Mouse (Mus musculus) limb, embryonic 14.5 days (tissue): Measurements from ENCODE around the gene Slc2a8. TPM values are rescaled to one million over a fixed set of nuclear protein-coding genes. Genes with fewer than 3 reads are reported as not detected.

Experiments used
- ATAC-seq: fragments of 200-750 bp; cut with Nextera tagmentation; 2 replicates; pipeline ENCODE4 v1.8.0; 2017; ENCODE audit warnings: low read depth, moderate number of reproducible peaks, moderate TSS enrichment; ENCODE audit not compliant: low FRiP score
- DNase-seq: peaks from one replicate; pipeline ENCODE4 v3.0.0-alpha.2; 2015; ENCODE audit warnings: low spot score
- H3K27ac ChIP-seq: fragments of 300-500 bp; sonication (generic); replicated peaks from 2 replicates; pipeline ENCODE4 v1.5.1; 2014; ENCODE audit warnings: low read depth, mild to moderate bottlenecking, low read length, moderate library complexity, mixed read lengths
- H3K27me3 ChIP-seq: fragments of 300-500 bp; sonication (generic); 2 replicates; pipeline ENCODE4 v1.6.1; 2014; ENCODE audit warnings: low read length, mixed read lengths; ENCODE audit not compliant: control insufficient read depth, insufficient read depth
- H3K36me3 ChIP-seq: fragments of 300-500 bp; sonication (generic); 2 replicates; pipeline ENCODE4 v1.6.1; 2014; ENCODE audit warnings: mild to moderate bottlenecking, low read length, moderate library complexity, mixed read lengths; ENCODE audit not compliant: control insufficient read depth, insufficient read depth
- H3K4me1 ChIP-seq: fragments of 300-500 bp; sonication (generic); 2 replicates; pipeline ENCODE4 v1.6.1; 2014; ENCODE audit warnings: antibody characterized with exemption, low read length, mixed read lengths; ENCODE audit not compliant: control insufficient read depth, insufficient read depth
- H3K4me2 ChIP-seq: fragments of 300-500 bp; sonication (generic); replicated peaks from 2 replicates; pipeline ENCODE4 v1.6.1; 2014; ENCODE audit warnings: low read depth, mild to moderate bottlenecking, low read length, moderate library complexity; ENCODE audit not compliant: severe bottlenecking
- H3K4me3 ChIP-seq: fragments of 300-500 bp; sonication (generic); replicated peaks from 2 replicates; pipeline ENCODE4 v1.5.1; 2014; ENCODE audit warnings: low read length
- H3K9ac ChIP-seq: fragments of 300-500 bp; sonication (generic); 2 replicates; pipeline ENCODE4 v1.6.1; 2014; ENCODE audit warnings: mild to moderate bottlenecking, low read depth, low read length, moderate library complexity; ENCODE audit not compliant: severe bottlenecking
- H3K9me3 ChIP-seq: fragments of 300-500 bp; sonication (generic); 2 replicates; pipeline ENCODE4 v1.6.1; 2016; ENCODE audit warnings: low read length; ENCODE audit not compliant: control insufficient read depth
- POLR2A ChIP-seq: fragments of 200-500 bp; IDR thresholded peaks from 2 replicates; pipeline ENCODE4 v1.8.0; 2012; ENCODE audit warnings: inconsistent platforms, mild to moderate bottlenecking, moderate library complexity, borderline replicate concordance; ENCODE audit not compliant: insufficient read depth, insufficient read length; ENCODE audit errors: extremely low read depth
- WGBS: fragments of 180-500 bp; shearing (Covaris S2); extraction: QIAGEN DNeasy Blood & Tissue Kit; methylation state at CpG from one replicate; pipeline ENCODE4 v1.1.7; 2014; 5-methylcytosine and 5-hydroxymethylcytosine counted together
- polyA plus RNA-seq, 2 experiments: library from polyadenylated mRNA; depleted of rRNA in 1 of 2; stranded (reverse) in 1 of 2; unstranded in 1 of 2; fragments of >200 nt; fragmentation: Nextera tagmentation in 1 of 2; extraction: Ambion mirVana in 1 of 2; gene quantifications; 2 replicates each; pipeline versions ENCODE4 v1.2.1 to v1.2.3; 2012 to 2014

Slc2a8 gene
- polyA plus RNA-seq, 2 experiments, result 16.8 to 26.0 TPM

DNA sequence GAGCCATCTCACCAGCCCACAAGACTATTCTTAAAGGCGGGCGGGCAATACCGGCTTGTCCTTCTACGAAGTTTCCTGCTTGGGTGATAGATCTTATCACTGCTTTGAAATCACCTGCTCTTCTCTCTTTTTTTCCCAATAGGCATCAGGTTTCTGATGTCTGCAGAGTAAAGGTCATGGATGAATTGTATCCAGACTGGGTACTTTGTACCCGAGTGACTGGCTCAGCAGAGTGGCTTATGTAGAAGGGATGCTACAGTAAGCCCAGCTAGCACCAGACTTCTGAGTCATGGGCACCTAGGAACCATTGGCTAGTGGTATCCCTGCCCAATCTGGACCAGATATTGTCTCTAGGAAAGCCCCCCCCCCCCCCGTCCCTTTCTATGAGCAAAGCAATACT is 1.7 kb upstream of the Slc2a8 start:
- no peak overlapping the region for H3K4me3 ChIP-seq
- H3K4me1 ChIP-seq, result peaks cover 9% of the 10 kb centered on the region
- H3K27me3 ChIP-seq, result no peaks in the 10 kb centered on the region
- peaks cover 2% of the 10 kb centered on the region; the same call in 1 of the 2 replicates for H3K36me3 ChIP-seq
- no peak overlapping the region for H3K4me2 ChIP-seq
- H3K27ac ChIP-seq, result no peak overlapping the region
- H3K9me3 ChIP-seq, result no peaks in the 10 kb centered on the region
- ATAC-seq (no peak), DNase-seq (no peak)
- no peak overlapping the region for H3K9ac ChIP-seq
- no peak for TF ChIP-seq POLR2A
- WGBS, result 57% methylated on average over 6 of the region's 6 CpGs

DNA sequence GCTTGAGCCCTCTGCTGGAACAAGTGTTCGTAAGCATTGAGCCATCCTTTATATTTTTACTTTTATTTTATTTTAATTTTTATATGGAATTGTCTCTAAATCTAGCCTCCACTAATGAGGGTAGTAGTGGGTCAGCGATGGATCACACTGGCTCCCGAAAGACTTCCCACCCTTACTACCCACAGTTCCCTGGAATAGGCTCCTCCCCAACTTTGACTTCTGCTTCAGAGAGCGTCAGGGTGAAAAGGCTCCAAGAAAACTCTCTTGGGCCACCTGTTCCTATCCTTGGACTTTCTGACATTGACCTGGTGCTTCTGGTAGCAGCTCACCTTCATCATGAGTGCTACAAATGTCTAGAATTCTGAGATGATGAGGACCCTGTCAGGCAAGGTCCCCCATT is 817 bp upstream of the Slc2a8 start:
- no peak for ATAC-seq

DNA sequence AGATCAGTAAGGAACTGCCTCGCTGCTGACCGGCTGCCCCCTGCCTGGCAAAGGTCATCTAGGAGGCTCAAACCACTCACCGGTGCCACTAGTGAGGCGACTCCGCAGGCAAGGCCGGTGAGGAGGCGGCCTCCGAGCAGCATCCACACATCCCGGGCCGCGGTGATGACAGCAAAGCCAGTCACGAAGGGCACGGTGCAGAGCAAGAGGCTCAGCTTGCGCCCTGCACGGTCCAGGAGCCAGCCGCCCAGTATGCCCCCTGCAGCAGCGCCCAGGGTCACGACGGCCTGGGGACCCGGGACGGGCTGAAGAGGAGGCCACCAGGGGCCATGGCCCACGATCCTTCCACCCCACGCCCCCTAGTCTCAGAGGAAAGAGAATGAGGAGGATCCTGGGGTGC is 602 bp downstream of the Slc2a8 start:
- DNase-seq, result no peak
- peak overlapping the region; percentile 97 for H3K4me2 ChIP-seq
- H3K36me3 ChIP-seq, result peaks cover 7% of the 10 kb centered on the region; the same call in 1 of the 2 replicates
- H3K4me1 ChIP-seq, result peaks cover 9% of the 10 kb centered on the region
- no peaks in the 10 kb centered on the region for H3K9me3 ChIP-seq
- H3K9ac ChIP-seq, result peak overlapping the region; percentile 76
- ATAC-seq, result 0 out of 2 replicates have a peak, but pooled peaks have one; percentile 0
- no peaks in the 10 kb centered on the region for H3K27me3 ChIP-seq
- WGBS, result under 1% methylated on average over 23 of the region's 23 CpGs
- TF ChIP-seq POLR2A, result no peak
- H3K4me3 ChIP-seq, result peak overlapping the region; percentile 68
- no peak overlapping the region for H3K27ac ChIP-seq

More for the DNA sequence above, 817 bp upstream of the Slc2a8 start:
- no peak for DNase-seq
- no peak overlapping the region for H3K27ac ChIP-seq
- H3K4me2 ChIP-seq, result peak overlapping the region; percentile 97
- no peak for TF ChIP-seq POLR2A
- H3K4me1 ChIP-seq, result peaks cover 9% of the 10 kb centered on the region
- H3K4me3 ChIP-seq, result peak overlapping the region; percentile 68
- 6% methylated on average over 4 of the region's 4 CpGs for WGBS
- H3K9ac ChIP-seq, result peak overlapping the region; percentile 40; the same call in 1 of the 2 replicates
- H3K9me3 ChIP-seq, result no peaks in the 10 kb centered on the region
- no peaks in the 10 kb centered on the region for H3K27me3 ChIP-seq
- peaks cover 2% of the 10 kb centered on the region; the same call in 1 of the 2 replicates for H3K36me3 ChIP-seq

GRCm38 (mm10) chr2:32979675-32980074 is 2.2 kb downstream of the Slc2a8 start:
- H3K9me3 ChIP-seq, result no peaks in the 10 kb centered on the region
- WGBS, result 77% methylated on average over 7 of the region's 7 CpGs
- H3K36me3 ChIP-seq, result peaks cover 15% of the 10 kb centered on the region
- H3K27ac ChIP-seq, result no peak overlapping the region
- no peak for TF ChIP-seq POLR2A
- no peaks in the 10 kb centered on the region for H3K27me3 ChIP-seq
- no peak overlapping the region for H3K9ac ChIP-seq
- no peak overlapping the region for H3K4me2 ChIP-seq
- DNase-seq, result no peak
- H3K4me3 ChIP-seq, result no peak overlapping the region
- peaks cover 9% of the 10 kb centered on the region for H3K4me1 ChIP-seq
- no peak for ATAC-seq

DNA sequence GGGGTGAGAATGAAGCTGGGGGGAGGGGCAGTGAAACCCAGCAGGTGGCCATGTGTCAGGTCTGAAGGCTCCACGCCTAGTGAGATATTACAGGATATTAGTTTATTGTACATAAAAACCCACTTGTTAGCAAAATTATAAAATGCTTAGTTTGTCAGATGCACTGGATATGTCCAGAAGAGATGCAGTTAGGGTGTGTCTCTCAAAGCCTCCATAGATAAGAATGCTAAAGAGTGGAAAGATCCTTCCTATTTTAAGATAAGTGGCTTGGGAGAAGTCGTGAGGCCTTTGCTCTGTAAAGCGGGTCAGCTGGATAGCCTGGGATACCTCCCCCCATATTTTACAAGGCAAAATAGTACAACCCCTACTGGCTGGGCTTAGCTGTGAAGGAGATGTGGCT is 3.2 kb downstream of the Slc2a8 start:
- no peak overlapping the region for H3K27ac ChIP-seq
- H3K4me3 ChIP-seq, result no peak overlapping the region
- no peak for TF ChIP-seq POLR2A
- no peaks in the 10 kb centered on the region for H3K27me3 ChIP-seq
- no peaks in the 10 kb centered on the region for H3K9me3 ChIP-seq
- peaks cover 9% of the 10 kb centered on the region for H3K4me1 ChIP-seq
- ATAC-seq, result no peak
- H3K36me3 ChIP-seq, result peaks cover 22% of the 10 kb centered on the region
- no peak overlapping the region for H3K4me2 ChIP-seq
- no peak for DNase-seq
- H3K9ac ChIP-seq, result no peak overlapping the region
- 62% methylated on average over 3 of the region's 3 CpGs for WGBS

DNA sequence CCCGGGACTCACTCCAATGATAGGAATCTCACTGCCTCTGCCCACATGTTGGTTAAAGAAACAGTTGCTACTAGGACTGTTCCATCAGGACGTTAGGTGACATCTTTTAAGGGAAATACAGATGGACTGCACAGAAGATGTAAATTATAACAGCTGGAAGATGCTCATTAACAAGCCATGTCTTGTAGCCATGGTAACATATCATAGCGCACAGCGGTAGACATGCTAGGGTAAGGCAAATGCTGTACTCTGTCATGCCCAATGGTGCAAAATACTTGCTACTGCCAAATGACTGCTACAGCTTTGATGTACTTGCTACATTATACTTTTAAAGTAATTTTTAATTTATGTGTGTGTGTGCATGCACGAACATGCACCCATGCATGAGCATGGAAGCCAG is 4.8 kb downstream of the Slc2a8 start:
- no peak overlapping the region for H3K4me2 ChIP-seq
- no peak overlapping the region for H3K27ac ChIP-seq
- peaks cover 9% of the 10 kb centered on the region for H3K4me1 ChIP-seq
- TF ChIP-seq POLR2A, result no peak
- ATAC-seq, result no peak
- 78% methylated on average over 5 of the region's 5 CpGs for WGBS
- no peak for DNase-seq
- H3K27me3 ChIP-seq, result no peaks in the 10 kb centered on the region
- no peaks in the 10 kb centered on the region for H3K9me3 ChIP-seq
- H3K9ac ChIP-seq, result no peak overlapping the region
- H3K36me3 ChIP-seq, result peaks cover 25% of the 10 kb centered on the region
- H3K4me3 ChIP-seq, result no peak overlapping the region
